Mouse (Mus musculus): ENCODE results near the gene Rab11fip2. TPM values are rescaled to one million over a fixed set of nuclear protein-coding genes. Genes with fewer than 3 reads are reported as not detected.

The Rab11fip2 gene
- polyA plus RNA-seq, 1 experiment: 11.5 TPM

GRCm38 (mm10) chr19:59889383-59889782 is 54.1 kb downstream of the Rab11fip2 start:
- Histone ChIP-seq H3K27ac (replicated peaks; ENCODE audit: low read depth, low read length) (no peak overlapping the region), H3K4me1 (ENCODE audit: control insufficient read depth, insufficient read depth, insufficient read length, low read length) (no peaks in the 10 kb centered on the region), H3K4me3 (ENCODE audit: insufficient read depth, low read depth, low read length) (no peak overlapping the region)

GRCm38 (mm10) chr19:59888846-59889245 is 54.6 kb downstream of the Rab11fip2 start:
- Histone ChIP-seq H3K4me3 (ENCODE audit: insufficient read depth, low read depth, low read length) (no peak overlapping the region), H3K27ac (replicated peaks; ENCODE audit: low read depth, low read length) (no peak overlapping the region), H3K4me1 (ENCODE audit: control insufficient read depth, insufficient read depth, insufficient read length, low read length) (no peaks in the 10 kb centered on the region)

DNA sequence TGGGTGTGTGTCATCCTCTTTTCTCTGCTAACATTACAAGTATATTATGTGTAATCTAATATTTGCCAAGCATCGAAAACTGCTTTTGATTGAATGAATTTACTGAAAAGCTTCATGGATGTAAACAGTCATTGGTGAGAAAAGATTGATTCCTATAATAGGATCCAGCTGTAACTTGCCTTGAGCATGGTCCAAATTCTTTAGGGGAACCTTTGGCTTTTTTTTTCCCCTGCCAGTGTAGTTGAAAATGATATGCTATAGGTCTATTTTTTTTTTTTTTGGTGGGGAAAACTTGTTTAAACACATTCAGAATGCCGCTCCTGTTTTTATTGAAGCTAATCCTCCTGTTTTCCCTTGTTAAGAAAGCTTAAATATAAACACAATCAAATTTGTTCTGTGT is 55.6 kb downstream of the Rab11fip2 start:
- no peaks in the 10 kb centered on the region for H3K4me1 ChIP-seq (ENCODE audit: control insufficient read depth, insufficient read depth, insufficient read length, low read length)
- H3K4me3 ChIP-seq (ENCODE audit: insufficient read depth, low read depth, low read length): no peak overlapping the region
- H3K27ac ChIP-seq (replicated peaks; ENCODE audit: low read depth, low read length): no peak overlapping the region

DNA sequence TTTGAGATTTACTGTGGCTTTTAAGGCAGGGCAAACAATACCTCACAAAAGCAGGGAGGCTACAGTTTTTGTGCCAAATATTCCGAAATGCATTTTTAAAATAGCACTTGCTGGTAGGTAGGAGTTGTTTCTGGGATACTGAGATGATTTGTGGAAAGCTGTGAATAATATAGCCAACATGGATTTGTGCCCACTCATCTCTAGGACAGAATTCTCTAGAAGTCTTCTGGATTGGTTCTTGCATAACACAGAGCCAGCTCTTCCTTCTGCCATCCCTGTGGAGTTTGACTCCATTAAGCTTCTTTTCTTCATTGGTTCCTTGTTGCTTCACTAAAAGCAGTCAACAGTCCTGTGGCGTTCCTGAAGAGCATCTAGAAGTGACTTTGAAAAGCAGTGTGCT is 58.2 kb downstream of the Rab11fip2 start:
- Histone ChIP-seq H3K4me1 (ENCODE audit: control insufficient read depth, insufficient read depth, insufficient read length, low read length) (no peaks in the 10 kb centered on the region), H3K4me3 (ENCODE audit: insufficient read depth, low read depth, low read length) (no peak overlapping the region), H3K27ac (replicated peaks; ENCODE audit: low read depth, low read length) (no peak overlapping the region)

DNA sequence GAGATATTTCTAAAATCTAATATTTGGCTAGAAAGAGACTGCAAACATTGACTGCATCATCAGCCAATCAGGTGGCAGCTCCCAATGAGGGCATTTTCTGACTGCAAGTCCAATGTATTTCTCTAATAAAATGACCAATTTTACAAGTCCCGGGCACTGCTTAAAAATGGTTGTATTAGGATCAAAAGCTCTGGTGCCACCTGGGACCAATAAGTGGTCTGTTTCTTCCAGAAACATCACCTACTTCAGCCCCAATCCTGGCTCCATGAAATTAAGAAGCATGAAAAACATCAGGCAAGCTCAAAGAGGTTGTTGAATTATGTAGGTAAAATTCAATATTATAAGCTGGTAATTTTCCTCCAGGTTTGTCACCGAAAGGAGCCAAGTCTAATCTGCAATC is 66.2 kb downstream of the Rab11fip2 start:
- no peaks in the 10 kb centered on the region for H3K4me1 ChIP-seq (ENCODE audit: control insufficient read depth, insufficient read depth, insufficient read length, low read length)
- no peak overlapping the region for H3K27ac ChIP-seq (replicated peaks; ENCODE audit: low read depth, low read length)
- no peak overlapping the region for H3K4me3 ChIP-seq (ENCODE audit: insufficient read depth, low read depth, low read length)

DNA sequence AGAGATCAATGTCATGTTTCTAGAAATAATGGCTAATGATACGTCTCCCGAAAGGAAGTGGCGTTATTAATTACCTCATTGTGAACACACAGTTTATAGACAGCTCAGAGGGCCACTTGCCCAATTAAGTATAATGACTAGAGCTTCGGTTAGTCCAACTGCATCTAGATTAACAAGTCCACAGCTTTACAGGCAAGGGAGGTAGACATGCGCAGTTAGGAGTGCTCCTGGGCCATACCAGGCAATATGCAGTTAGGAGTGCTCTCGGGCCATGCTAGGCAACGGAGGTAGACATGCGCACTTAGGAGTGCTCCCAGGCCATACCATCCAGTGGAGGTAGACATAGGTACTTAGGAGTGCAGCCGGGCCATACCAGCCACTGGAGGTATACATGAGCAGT is 76.8 kb downstream of the Rab11fip2 start:
- Histone ChIP-seq H3K27ac (replicated peaks; ENCODE audit: low read depth, low read length) (no peak overlapping the region), H3K4me3 (ENCODE audit: insufficient read depth, low read depth, low read length) (no peak overlapping the region), H3K4me1 (ENCODE audit: control insufficient read depth, insufficient read depth, insufficient read length, low read length) (no peaks in the 10 kb centered on the region)

- no peak overlapping the region for H3K4me3 ChIP-seq (ENCODE audit: insufficient read depth, low read depth, low read length)
- no peak overlapping the region for H3K27ac ChIP-seq (replicated peaks; ENCODE audit: low read depth, low read length)
- H3K4me1 ChIP-seq (ENCODE audit: control insufficient read depth, insufficient read depth, insufficient read length, low read length): no peaks in the 10 kb centered on the region
Observed at GRCm38 (mm10) chr19:59862423-59862822, 81.0 kb downstream of the Rab11fip2 start.

- no peaks in the 10 kb centered on the region for H3K4me1 ChIP-seq (ENCODE audit: control insufficient read depth, insufficient read depth, insufficient read length, low read length)
Observed at GRCm38 (mm10) chr19:59860799-59861198, 82.7 kb downstream of the Rab11fip2 start.

DNA sequence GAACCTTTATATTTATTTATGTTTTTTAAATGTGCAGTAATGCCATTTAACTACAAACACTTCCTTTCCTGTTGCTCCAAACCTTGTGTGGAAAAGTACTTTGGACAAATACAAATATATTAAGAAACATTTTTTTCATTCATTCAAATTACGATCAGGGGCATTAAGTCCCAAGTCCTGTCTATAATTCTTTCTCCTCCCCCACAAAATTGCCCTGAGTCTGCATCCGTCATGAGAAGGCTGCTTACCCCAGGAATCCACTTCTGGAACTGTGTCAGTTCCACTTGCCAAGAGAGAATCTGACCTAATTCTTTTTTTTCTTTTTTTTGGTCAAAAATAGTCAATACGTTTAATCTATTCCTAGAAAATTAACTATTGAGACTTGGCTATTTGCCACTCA is 90.4 kb downstream of the Rab11fip2 start:
- H3K4me3 ChIP-seq (ENCODE audit: insufficient read depth, low read depth, low read length): no peak overlapping the region
- no peak overlapping the region for H3K27ac ChIP-seq (replicated peaks; ENCODE audit: low read depth, low read length)
- no peaks in the 10 kb centered on the region for H3K4me1 ChIP-seq (ENCODE audit: control insufficient read depth, insufficient read depth, insufficient read length, low read length)

More at GRCm38 (mm10) chr19:59860799-59861198, 82.7 kb downstream of the Rab11fip2 start:
- Histone ChIP-seq H3K4me3 (ENCODE audit: insufficient read depth, low read depth, low read length) (no peak overlapping the region), H3K27ac (replicated peaks; ENCODE audit: low read depth, low read length) (no peak overlapping the region)

All from brown adipose tissue, adult 24 weeks (tissue).